Mouse (Mus musculus) CH12.LX (cell line): ENCODE data around the gene Ranbp10.

ENCODE experiments used
- BHLHE40 ChIP-seq: IDR thresholded peaks from 2 replicates; pipeline ENCODE4 v1.6.1; 2011; ENCODE audit warnings: mild to moderate bottlenecking, low read depth, low read length, improper control_type of control experiment
- CTCF ChIP-seq, 2 experiments: IDR thresholded peaks in 1 of 2; conservative IDR thresholded peaks in 1 of 2; 2 replicates each; pipeline ENCODE4 v1.5.1; 2011 to 2012; ENCODE audit warnings: low read depth in 2 of 2, low read length in 2 of 2, improper control_type of control experiment in 1 of 2, inconsistent platforms in 1 of 2, mild to moderate bottlenecking in 1 of 2, moderate library complexity in 1 of 2
- E2F4 ChIP-seq: IDR thresholded peaks from 2 replicates; pipeline ENCODE4 v1.6.1; 2011; ENCODE audit warnings: low read depth, low read length, improper control_type of control experiment; ENCODE audit not compliant: insufficient replicate concordance
- MAX ChIP-seq: IDR thresholded peaks from 2 replicates; pipeline ENCODE4 v1.6.1; 2011; ENCODE audit warnings: low read length, improper control_type of control experiment
- MEF2A ChIP-seq: IDR thresholded peaks from 2 replicates; pipeline ENCODE4 v1.6.1; 2014; ENCODE audit warnings: low read depth, mild to moderate bottlenecking, inconsistent platforms, low read length, improper control_type of control experiment, borderline replicate concordance
- POLR2A ChIP-seq: IDR thresholded peaks from 2 replicates; pipeline ENCODE4 v1.6.1; 2011; ENCODE audit warnings: low read depth, mild to moderate bottlenecking, improper control_type of control experiment, low read length
- USF1 ChIP-seq: IDR thresholded peaks from 2 replicates; pipeline ENCODE4 v1.6.1; 2014; ENCODE audit warnings: low read depth, mild to moderate bottlenecking, inconsistent platforms, low read length, improper control_type of control experiment
- ZKSCAN1 ChIP-seq: IDR thresholded peaks from 2 replicates; pipeline ENCODE4 v1.6.1; 2012; ENCODE audit warnings: low read depth, inconsistent platforms, low read length, improper control_type of control experiment, borderline replicate concordance

GRCm38 (mm10) chr8:105805346-105805745 lies 21.8 kb downstream of the Ranbp10 start:
- TF ChIP-seq BHLHE40 = no peak
- TF ChIP-seq MEF2A = no peak
- no peak for TF ChIP-seq CTCF (conservative IDR thresholded peaks at IDR 0.05 in 1 of 2, IDR thresholded peaks at IDR 0.05 in 1 of 2; ENCODE audit: low read depth in 2 of 2, low read length in 2 of 2)
- TF ChIP-seq POLR2A = no peak
- TF ChIP-seq USF1 = no peak
- no peak for TF ChIP-seq MAX
- TF ChIP-seq E2F4 = no peak
- TF ChIP-seq ZKSCAN1 = no peak
